Mouse (Mus musculus) spleen, adult 2 months (tissue): ENCODE results near the gene 1700018B08Rik. TPM values are rescaled to one million over a fixed set of nuclear protein-coding genes. Genes with fewer than 3 reads are reported as not detected.
A peak's percentile ranks its signal among the peaks of the same experiment; 100 is the strongest.

Experiments
- DNase-seq, 2 experiments: peaks; one replicate each; pipeline versions ENCODE4 v3.0.0 to v3.0.0-alpha.2; 2012 to 2021; ENCODE audit warnings: low spot score in 2 of 2, low read depth in 1 of 2
- H3K27ac ChIP-seq: fragments of 200-500 bp; 2 replicates; pipeline ENCODE4 v1.5.1; 2012; ENCODE audit warnings: low read length, inconsistent platforms; ENCODE audit not compliant: insufficient read depth
- H3K27me3 ChIP-seq: fragments of 200-500 bp; 2 replicates; pipeline ENCODE4 v1.6.1; 2012; ENCODE audit warnings: mild to moderate bottlenecking, moderate library complexity, low read length, inconsistent platforms; ENCODE audit not compliant: control insufficient read depth, insufficient read depth
- H3K36me3 ChIP-seq: fragments of 200-500 bp; 2 replicates; pipeline ENCODE4 v1.6.1; 2012; ENCODE audit warnings: mild to moderate bottlenecking, low read length, inconsistent platforms; ENCODE audit not compliant: control insufficient read depth, insufficient read depth
- H3K4me1 ChIP-seq: fragments of 200-500 bp; 2 replicates; pipeline ENCODE4 v1.6.1; 2011; ENCODE audit warnings: inconsistent platforms; ENCODE audit not compliant: control insufficient read depth, insufficient read depth, insufficient read length
- H3K4me3 ChIP-seq: fragments of 200-500 bp; 2 replicates; pipeline ENCODE4 v1.5.1; 2011; ENCODE audit warnings: mild to moderate bottlenecking, inconsistent platforms; ENCODE audit not compliant: insufficient read depth, insufficient read length; ENCODE audit errors: extremely low read depth
- CTCF ChIP-seq: fragments of 200-500 bp; IDR thresholded peaks from 2 replicates; pipeline ENCODE4 v1.5.1; 2011; ENCODE audit warnings: mild to moderate bottlenecking, inconsistent platforms; ENCODE audit not compliant: insufficient read depth, insufficient read length, insufficient replicate concordance; ENCODE audit errors: extremely low read depth
- POLR2A ChIP-seq: fragments of 200-500 bp; IDR thresholded peaks from 2 replicates; pipeline ENCODE4 v1.6.1; 2011; ENCODE audit warnings: low read depth, low read length, inconsistent platforms
- WGBS: fragments of 180-500 bp; shearing (Covaris S2); methylation state at CpG from one replicate; pipeline ENCODE4 v1.1.7; 2018; 5-methylcytosine and 5-hydroxymethylcytosine counted together
- polyA plus RNA-seq: library from polyadenylated mRNA; depleted of rRNA; stranded (reverse); fragments of >200 nt; gene quantifications from 2 replicates; pipeline ENCODE4 v1.2.3, GENCODE M21; 2012; rRNA removed

1700018B08Rik gene
- not detected in 2 replicates for polyA plus RNA-seq

DNA sequence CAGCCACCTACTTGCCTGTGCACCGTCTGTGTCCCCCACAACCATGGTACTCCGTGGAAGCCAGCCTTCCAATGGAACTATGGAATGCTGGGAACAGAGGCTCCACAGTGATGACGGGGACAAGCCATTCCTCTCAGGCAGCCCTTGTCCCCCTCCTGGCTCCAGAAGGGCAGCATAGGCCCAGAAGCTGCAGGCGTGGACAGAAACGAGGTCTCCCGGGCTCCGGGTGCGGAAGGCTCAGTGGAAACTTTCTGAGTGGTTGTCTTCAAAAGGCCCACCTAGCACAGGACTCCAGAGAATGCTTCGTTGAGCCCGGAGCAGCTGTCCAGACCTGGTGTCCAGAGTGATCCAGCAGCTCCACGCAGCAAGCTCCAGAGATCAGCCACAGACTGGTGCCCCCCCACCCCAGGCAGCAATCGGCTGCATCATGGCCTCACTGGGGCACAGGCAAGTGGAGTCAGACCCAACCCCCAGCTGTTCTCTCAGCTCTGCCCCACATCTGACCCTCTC is at the start of gene 1700018B08Rik:
TSS of gene 1700018B08Rik (minus strand) at position 45 of the 510 bp plus-strand sequence.
- Histone ChIP-seq H3K36me3 (no peaks in the 10 kb centered on the region), H3K27ac (no peak within 1 kb of the TSS), H3K4me1 (no peaks in the 10 kb centered on the region), H3K4me3 (no peak within 1 kb of the TSS), H3K27me3 (no peaks in the 10 kb centered on the region)
- no peak for DNase-seq
- 78% methylated on average over 12 of the region's 12 CpGs for WGBS
- TF ChIP-seq CTCF (no peak), POLR2A (no peak)

DNA sequence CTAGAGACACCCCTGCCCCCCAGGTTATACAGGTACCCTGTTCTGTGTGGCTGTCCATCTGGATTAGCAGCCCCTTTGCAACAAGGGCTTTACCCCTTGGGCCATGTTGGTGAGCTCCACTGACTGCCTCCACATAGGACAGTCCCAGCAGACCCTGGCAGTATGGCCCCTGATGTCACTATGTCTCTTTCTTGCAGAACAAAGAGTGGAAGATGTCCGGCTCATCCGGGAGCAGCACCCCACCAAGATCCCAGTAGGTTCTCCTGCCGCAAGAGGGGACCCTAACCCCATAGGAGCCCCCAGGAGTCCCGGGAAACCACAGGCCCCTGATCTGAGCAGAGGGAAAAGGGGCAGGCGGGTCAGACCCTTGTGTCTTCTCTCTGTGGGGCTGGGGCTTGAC is 49.2 kb upstream of the 1700018B08Rik start:
- Histone ChIP-seq H3K27me3 (no peaks in the 10 kb centered on the region), H3K4me1 (peaks cover 9% of the 10 kb centered on the region; the same call in 1 of the 2 replicates), H3K4me3 (no peak overlapping the region), H3K27ac (no peak overlapping the region), H3K36me3 (peaks cover 23% of the 10 kb centered on the region)
- no peak for TF ChIP-seq CTCF
- no peak for TF ChIP-seq POLR2A
- DNase-seq, result no peak
- 94% methylated on average over 5 of the region's 5 CpGs for WGBS

DNA sequence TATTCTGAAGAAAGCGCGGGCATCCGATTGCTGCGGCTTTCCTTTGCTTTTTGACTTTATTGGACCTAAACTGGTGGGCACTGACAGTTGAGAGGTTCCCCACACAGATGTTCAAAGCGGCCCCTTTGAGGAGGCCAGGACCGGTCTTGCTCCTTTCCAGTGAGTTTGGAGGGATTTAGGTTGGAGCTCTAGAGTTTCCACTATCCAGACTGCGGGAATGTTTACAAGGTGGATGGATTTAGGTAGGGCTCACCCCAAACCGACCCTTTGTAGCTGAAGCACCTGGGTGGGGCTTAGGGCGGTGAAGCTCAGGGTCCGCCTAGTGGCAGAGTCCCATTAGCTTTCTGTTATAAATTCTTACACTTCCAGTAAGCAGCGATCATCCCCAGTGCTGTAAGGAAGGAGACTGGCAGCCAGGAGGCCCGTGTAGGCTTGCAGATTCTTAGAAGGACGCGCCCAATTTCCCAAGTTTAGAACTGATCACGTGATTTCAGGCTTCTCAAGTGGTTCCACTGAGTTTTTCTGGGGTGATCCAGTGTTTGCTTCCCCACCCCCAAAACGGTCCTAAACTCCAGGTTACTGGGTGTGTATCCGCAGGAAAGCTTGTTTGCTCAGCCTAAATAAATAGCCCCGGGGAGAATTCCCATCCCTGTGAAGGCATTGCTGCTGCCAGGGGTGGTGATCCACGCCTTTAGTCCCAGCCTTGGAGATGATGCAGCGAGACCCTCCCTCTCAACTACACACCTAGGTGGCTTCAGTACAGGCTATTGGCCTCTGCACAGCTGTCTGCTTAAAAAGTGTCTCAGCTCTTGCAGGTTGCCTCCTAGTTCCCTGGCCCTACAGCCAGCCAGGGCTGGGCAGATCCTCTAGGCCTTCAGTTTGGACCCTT is 47.3 kb upstream of the 1700018B08Rik start:
- peak overlapping the region; percentile 82 for H3K4me3 ChIP-seq
- WGBS, result 19% methylated on average over 20 of the region's 20 CpGs

DNA sequence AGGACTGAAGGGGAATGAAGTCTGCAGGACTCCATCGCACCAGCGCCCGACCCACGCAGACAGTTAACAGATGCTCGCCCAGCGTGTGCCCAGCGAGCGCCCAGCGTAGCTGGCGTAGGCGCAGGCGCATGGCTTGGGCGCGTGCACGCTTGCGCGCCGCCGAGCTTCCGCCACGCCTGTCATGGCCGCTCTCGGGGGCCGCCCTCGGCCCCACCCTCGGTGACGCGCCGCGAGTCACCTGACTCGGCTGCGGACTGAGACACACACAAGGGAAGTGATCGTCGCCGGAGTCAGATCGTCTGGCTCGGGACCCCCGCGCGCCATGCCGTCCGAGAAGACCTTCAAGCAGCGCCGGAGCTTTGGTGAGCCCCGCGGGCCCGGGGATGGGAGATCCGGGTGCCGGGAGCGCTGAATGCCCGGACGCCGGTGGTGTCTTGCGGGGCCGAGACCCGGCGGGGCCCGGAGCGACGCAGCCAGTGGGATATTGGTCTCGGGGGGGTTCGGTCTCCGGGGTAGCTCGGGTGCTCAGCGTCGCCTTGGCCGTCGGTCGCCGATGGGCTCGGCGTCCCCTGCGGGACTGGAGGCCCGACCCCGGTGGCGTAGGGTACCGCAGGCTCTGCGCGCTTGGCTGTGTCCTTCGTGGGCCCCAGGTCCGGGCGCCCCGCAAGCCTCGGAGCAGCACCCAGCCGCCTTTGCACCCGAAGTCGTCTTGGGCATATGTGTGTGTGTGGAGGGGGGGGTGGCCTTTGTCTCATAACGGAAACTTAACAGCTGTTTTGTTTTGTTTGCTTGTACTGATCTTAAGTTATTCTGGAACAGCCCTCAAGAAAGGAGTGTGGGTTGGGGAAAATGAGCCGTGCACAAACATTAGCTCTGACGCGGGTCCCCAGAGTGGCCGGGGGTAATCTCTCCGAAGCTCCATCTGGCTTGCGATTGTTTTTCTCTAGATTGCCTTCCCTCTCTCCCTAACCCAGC is 46.4 kb upstream of the 1700018B08Rik start, which contains the start of gene Map1lc3b:
TSS of gene Map1lc3b (plus strand) at position 159 of the 975 bp plus-strand sequence.
- WGBS, result under 1% methylated on average over 94 of the region's 94 CpGs
- H3K27me3 ChIP-seq, result no peaks in the 10 kb centered on the region
- TF ChIP-seq CTCF, result no peak
- TF ChIP-seq POLR2A, result peak; percentile 41
- peaks cover 12% of the 10 kb centered on the region for H3K36me3 ChIP-seq
- peak; percentile 88 to 92 for DNase-seq
- H3K4me3 ChIP-seq, result peak within 1 kb of the TSS; percentile 82
- peak within 1 kb of the TSS; percentile 83 for H3K27ac ChIP-seq
- H3K4me1 ChIP-seq, result peaks cover 9% of the 10 kb centered on the region; the same call in 1 of the 2 replicates

More for the DNA sequence above, 47.3 kb upstream of the 1700018B08Rik start:
- peak in 1 of 2 experiments; percentile 40 for DNase-seq
- H3K4me1 ChIP-seq, result peaks cover 9% of the 10 kb centered on the region; the same call in 1 of the 2 replicates
- TF ChIP-seq CTCF, result peak; percentile 24; the same call in 1 of the 2 replicates
- TF ChIP-seq POLR2A, result no peak
- peak overlapping the region; percentile 83 for H3K27ac ChIP-seq
- peaks cover 17% of the 10 kb centered on the region for H3K36me3 ChIP-seq
- H3K27me3 ChIP-seq, result no peaks in the 10 kb centered on the region

DNA sequence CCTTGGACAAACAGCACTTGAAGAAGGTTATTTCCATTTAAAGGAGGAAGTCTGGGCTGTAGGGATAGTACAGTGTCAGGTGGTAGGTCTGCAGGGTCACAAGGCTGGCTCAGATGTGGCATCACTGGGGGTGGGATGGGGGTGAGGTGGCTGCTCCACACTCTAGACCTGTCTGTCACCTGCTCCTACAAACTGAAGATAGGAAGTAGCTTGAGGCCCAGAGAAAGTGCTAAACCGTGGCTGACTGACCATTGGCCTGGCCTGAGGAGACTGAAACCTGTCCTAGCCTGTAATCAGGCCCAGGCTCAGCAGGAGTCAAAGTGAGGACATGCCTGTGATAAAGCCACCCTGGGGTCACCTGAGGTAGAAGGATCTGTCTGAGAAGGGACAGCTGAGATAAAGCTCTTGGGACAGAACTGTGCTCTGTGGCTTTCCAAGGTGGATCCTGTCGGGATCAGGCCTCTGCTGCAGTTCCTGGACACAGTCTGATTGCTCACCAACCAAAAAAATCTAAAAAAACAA is 45.1 kb upstream of the 1700018B08Rik start:
- Histone ChIP-seq H3K4me1 (peaks cover 9% of the 10 kb centered on the region; the same call in 1 of the 2 replicates), H3K4me3 (no peak overlapping the region), H3K27me3 (no peaks in the 10 kb centered on the region), H3K36me3 (peaks cover 7% of the 10 kb centered on the region), H3K27ac (peak overlapping the region; percentile 3; the same call in 1 of the 2 replicates)
- no peak for TF ChIP-seq POLR2A
- no peak for TF ChIP-seq CTCF
- 82% methylated on average over 2 of the region's 2 CpGs for WGBS
- DNase-seq, result no peak

DNA sequence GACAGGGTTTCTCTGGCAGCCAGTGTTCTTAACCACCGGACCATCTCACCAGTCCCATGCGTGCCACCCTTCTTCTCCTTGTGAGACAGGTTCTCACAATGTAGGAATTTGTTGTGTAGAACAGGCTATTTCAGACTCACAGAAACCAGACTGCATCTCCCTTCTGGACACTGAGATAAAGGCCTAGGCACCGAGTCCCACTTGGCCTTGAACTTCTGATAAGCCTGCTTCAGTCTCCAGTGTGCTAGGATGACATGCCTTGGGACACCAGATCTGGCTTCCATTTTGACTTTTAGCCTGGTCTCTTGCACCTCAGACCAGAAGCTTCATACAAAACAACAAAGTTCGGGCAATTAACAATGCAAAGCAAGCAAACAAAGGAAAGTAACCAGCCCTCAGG is 44.6 kb upstream of the 1700018B08Rik start:
- 80% methylated on average over 4 of the region's 4 CpGs for WGBS
- Histone ChIP-seq H3K4me3 (no peak overlapping the region), H3K36me3 (peaks cover 2% of the 10 kb centered on the region; the same call in 1 of the 2 replicates), H3K27ac (no peak overlapping the region), H3K27me3 (no peaks in the 10 kb centered on the region), H3K4me1 (peaks cover 9% of the 10 kb centered on the region; the same call in 1 of the 2 replicates)
- DNase-seq, result no peak
- TF ChIP-seq POLR2A (no peak), CTCF (no peak)
